Mouse (Mus musculus): Measurements from ENCODE around the gene Supt4a. TPM values are rescaled to one million over a fixed set of nuclear protein-coding genes. Genes with fewer than 3 reads are reported as not detected.

Gene Supt4a
- polyA plus RNA-seq, 1 experiment from 2014 or later, result 141 TPM

- Histone ChIP-seq H3K4me1 (peaks cover 14% of the 10 kb centered on the region; the same call in 1 of the 2 replicates), H3K9me3 (replicated peaks) (no peaks in the 10 kb centered on the region), H3K36me3 (no peaks in the 10 kb centered on the region), H3K4me3 (no peak overlapping the region), H3K27me3 (peaks cover 25% of the 10 kb centered on the region), H3K4me2 (replicated peaks) (no peak overlapping the region), H3K9ac (no peak overlapping the region), H3K27ac (no peak overlapping the region)
- ATAC-seq (ENCODE audit: low FRiP score), result no peak
- WGBS, result 83% methylated on average over 5 of the region's 5 CpGs
Observed at GRCm38 (mm10) chr11:87708979-87709378, 28.4 kb upstream of the Supt4a start.

GRCm38 (mm10) chr11:87709513-87710261 is 27.7 kb upstream of the Supt4a start:
- H3K27me3 ChIP-seq, result peaks cover 25% of the 10 kb centered on the region
- H3K9ac ChIP-seq, result peak overlapping the region; percentile 25; the same call in 1 of the 2 replicates
- no peaks in the 10 kb centered on the region for H3K9me3 ChIP-seq (replicated peaks)
- H3K4me3 ChIP-seq, result peak overlapping the region; percentile 8; the same call in 1 of the 2 replicates
- peaks cover 14% of the 10 kb centered on the region; the same call in 1 of the 2 replicates for H3K4me1 ChIP-seq
- H3K36me3 ChIP-seq, result no peaks in the 10 kb centered on the region
- 12% methylated on average over 21 of the region's 21 CpGs for WGBS
- ATAC-seq (ENCODE audit: low FRiP score), result no peak
- H3K27ac ChIP-seq, result no peak overlapping the region
- peak overlapping the region; percentile 41 for H3K4me2 ChIP-seq (replicated peaks)

- H3K27me3 ChIP-seq, result peaks cover 25% of the 10 kb centered on the region
- peaks cover 14% of the 10 kb centered on the region; the same call in 1 of the 2 replicates for H3K4me1 ChIP-seq
- H3K36me3 ChIP-seq, result no peaks in the 10 kb centered on the region
- WGBS, result 48% methylated on average over 7 of the region's 7 CpGs
- H3K9me3 ChIP-seq (replicated peaks), result no peaks in the 10 kb centered on the region
- H3K9ac ChIP-seq, result 0 out of 2 replicates have a peak overlapping the region, but pooled peaks have one; percentile 25
- no peak for ATAC-seq (ENCODE audit: low FRiP score)
- peak overlapping the region; percentile 41 for H3K4me2 ChIP-seq (replicated peaks)
- H3K27ac ChIP-seq, result no peak overlapping the region
- H3K4me3 ChIP-seq, result no peak overlapping the region
Observed at GRCm38 (mm10) chr11:87710262-87710615, 27.1 kb upstream of the Supt4a start.

- H3K9ac ChIP-seq, result no peak overlapping the region
- WGBS, result 88% methylated on average over 4 of the region's 4 CpGs
- no peak overlapping the region for H3K4me2 ChIP-seq (replicated peaks)
- no peak overlapping the region for H3K27ac ChIP-seq
- H3K4me1 ChIP-seq, result peaks cover 14% of the 10 kb centered on the region; the same call in 1 of the 2 replicates
- no peaks in the 10 kb centered on the region for H3K36me3 ChIP-seq
- no peaks in the 10 kb centered on the region for H3K9me3 ChIP-seq (replicated peaks)
- H3K4me3 ChIP-seq, result no peak overlapping the region
- ATAC-seq (ENCODE audit: low FRiP score), result no peak
- peaks cover 25% of the 10 kb centered on the region for H3K27me3 ChIP-seq
Observed at GRCm38 (mm10) chr11:87712188-87712587, 25.2 kb upstream of the Supt4a start.

DNA sequence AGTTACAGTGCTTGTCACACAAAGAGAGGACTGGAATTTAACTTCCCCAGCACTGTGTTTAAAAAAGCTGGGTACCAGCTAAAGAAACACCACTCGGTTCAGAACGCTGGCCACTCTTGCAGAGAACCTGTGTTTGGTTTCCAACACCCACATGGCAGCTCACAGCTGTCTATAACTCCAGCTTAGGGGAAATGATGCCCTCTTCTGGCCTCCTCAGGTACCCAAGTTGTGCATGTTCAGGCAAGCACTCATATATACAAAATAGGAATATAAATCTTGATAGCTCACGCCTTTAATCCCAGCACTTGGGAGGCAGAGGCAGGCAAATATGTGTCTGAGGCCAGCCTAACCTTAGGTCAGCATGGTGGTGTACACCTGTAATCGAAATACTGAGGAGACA is 21.4 kb upstream of the Supt4a start:
- WGBS, result 87% methylated on average over 4 of the region's 4 CpGs
- Histone ChIP-seq H3K9me3 (replicated peaks) (no peaks in the 10 kb centered on the region), H3K9ac (no peak overlapping the region), H3K4me2 (replicated peaks) (no peak overlapping the region), H3K4me1 (no peaks in the 10 kb centered on the region), H3K4me3 (no peak overlapping the region), H3K27me3 (peaks cover 4% of the 10 kb centered on the region; the same call in 1 of the 2 replicates), H3K27ac (no peak overlapping the region), H3K36me3 (no peaks in the 10 kb centered on the region)
- ATAC-seq (ENCODE audit: low FRiP score), result no peak

DNA sequence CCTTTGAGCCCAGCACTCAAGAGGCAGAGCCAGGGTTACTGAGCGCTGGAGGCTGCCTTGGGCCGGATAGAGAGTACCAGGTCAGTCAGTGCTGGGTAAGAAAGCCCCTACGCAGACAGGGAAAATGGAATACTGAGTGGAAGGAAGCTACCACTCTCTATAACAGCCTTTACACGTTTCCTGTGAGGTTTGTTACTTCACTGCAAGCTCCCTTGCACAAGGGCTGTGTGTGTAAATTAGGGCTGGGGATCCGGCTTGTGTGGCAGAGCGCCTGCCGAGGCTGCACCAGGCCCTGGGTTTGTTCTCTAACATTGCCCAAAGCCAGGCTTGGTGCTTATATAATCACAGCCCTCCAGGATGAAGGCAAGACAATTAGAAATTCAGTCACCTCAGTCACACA is 17.8 kb upstream of the Supt4a start:
- WGBS, result 69% methylated on average over 7 of the region's 7 CpGs
- H3K4me1 ChIP-seq, result no peaks in the 10 kb centered on the region
- H3K9ac ChIP-seq, result no peak overlapping the region
- ATAC-seq (ENCODE audit: low FRiP score), result no peak
- H3K27ac ChIP-seq, result no peak overlapping the region
- H3K9me3 ChIP-seq (replicated peaks), result no peaks in the 10 kb centered on the region
- no peak overlapping the region for H3K4me3 ChIP-seq
- H3K36me3 ChIP-seq, result no peaks in the 10 kb centered on the region
- H3K4me2 ChIP-seq (replicated peaks), result no peak overlapping the region
- no peaks in the 10 kb centered on the region for H3K27me3 ChIP-seq

GRCm38 (mm10) chr11:87720324-87720723 is 17.0 kb upstream of the Supt4a start:
- H3K4me3 ChIP-seq, result no peak overlapping the region
- 61% methylated on average over 9 of the region's 9 CpGs for WGBS
- no peak overlapping the region for H3K4me2 ChIP-seq (replicated peaks)
- no peaks in the 10 kb centered on the region for H3K27me3 ChIP-seq
- ATAC-seq (ENCODE audit: low FRiP score), result no peak
- no peak overlapping the region for H3K9ac ChIP-seq
- H3K27ac ChIP-seq, result no peak overlapping the region
- no peaks in the 10 kb centered on the region for H3K9me3 ChIP-seq (replicated peaks)
- no peaks in the 10 kb centered on the region for H3K36me3 ChIP-seq
- peaks cover 2% of the 10 kb centered on the region for H3K4me1 ChIP-seq

- Histone ChIP-seq H3K4me1 (peaks cover 7% of the 10 kb centered on the region), H3K9ac (no peak overlapping the region), H3K27ac (no peak overlapping the region), H3K4me2 (replicated peaks) (no peak overlapping the region), H3K36me3 (no peaks in the 10 kb centered on the region), H3K4me3 (no peak overlapping the region), H3K27me3 (no peaks in the 10 kb centered on the region), H3K9me3 (replicated peaks) (no peaks in the 10 kb centered on the region)
- WGBS, result 78% methylated on average over 9 of the region's 9 CpGs
- no peak for ATAC-seq (ENCODE audit: low FRiP score)
Observed at GRCm38 (mm10) chr11:87720839-87721238, 16.5 kb upstream of the Supt4a start.

DNA sequence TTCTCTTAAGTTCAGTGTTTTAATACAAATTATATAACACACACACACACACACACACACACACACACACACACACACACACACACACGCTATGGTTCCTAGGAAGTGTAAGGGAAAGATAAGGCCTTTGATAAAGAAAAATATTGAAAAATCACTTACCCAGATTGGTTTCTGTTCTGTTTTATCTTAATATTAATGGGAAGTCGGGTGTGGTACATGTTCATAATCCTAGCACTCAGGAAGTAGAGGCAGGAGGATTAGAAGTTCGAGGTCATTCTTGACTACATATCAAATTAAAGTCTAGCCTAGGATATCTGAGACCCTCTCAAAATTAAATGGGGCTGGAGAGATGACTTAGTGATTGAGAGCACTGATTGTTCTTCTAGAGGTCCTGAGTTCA is 15.2 kb upstream of the Supt4a start:
- WGBS, result 85% methylated on average over 3 of the region's 3 CpGs
- no peaks in the 10 kb centered on the region for H3K27me3 ChIP-seq
- no peak overlapping the region for H3K27ac ChIP-seq
- H3K4me2 ChIP-seq (replicated peaks), result no peak overlapping the region
- ATAC-seq (ENCODE audit: low FRiP score), result no peak
- H3K36me3 ChIP-seq, result no peaks in the 10 kb centered on the region
- H3K4me1 ChIP-seq, result peaks cover 18% of the 10 kb centered on the region
- H3K9ac ChIP-seq, result no peak overlapping the region
- no peaks in the 10 kb centered on the region for H3K9me3 ChIP-seq (replicated peaks)
- no peak overlapping the region for H3K4me3 ChIP-seq

GRCm38 (mm10) chr11:87722891-87723290 is 14.5 kb upstream of the Supt4a start:
- no peak overlapping the region for H3K4me2 ChIP-seq (replicated peaks)
- H3K27me3 ChIP-seq, result no peaks in the 10 kb centered on the region
- no peak for ATAC-seq (ENCODE audit: low FRiP score)
- WGBS, result 85% methylated on average over 4 of the region's 4 CpGs
- no peaks in the 10 kb centered on the region for H3K9me3 ChIP-seq (replicated peaks)
- no peaks in the 10 kb centered on the region for H3K36me3 ChIP-seq
- H3K4me1 ChIP-seq, result peaks cover 18% of the 10 kb centered on the region
- H3K9ac ChIP-seq, result no peak overlapping the region
- no peak overlapping the region for H3K4me3 ChIP-seq
- no peak overlapping the region for H3K27ac ChIP-seq

GRCm38 (mm10) chr11:87725515-87725914 is 11.8 kb upstream of the Supt4a start:
- no peaks in the 10 kb centered on the region for H3K9me3 ChIP-seq (replicated peaks)
- no peaks in the 10 kb centered on the region for H3K27me3 ChIP-seq
- no peak overlapping the region for H3K9ac ChIP-seq
- no peak overlapping the region for H3K4me3 ChIP-seq
- peak overlapping the region; percentile 18 for H3K27ac ChIP-seq
- no peak for ATAC-seq (ENCODE audit: low FRiP score)
- H3K4me2 ChIP-seq (replicated peaks), result 0 out of 2 replicates have a peak overlapping the region, but pooled peaks have one; percentile 5
- H3K36me3 ChIP-seq, result no peaks in the 10 kb centered on the region
- peaks cover 18% of the 10 kb centered on the region for H3K4me1 ChIP-seq

- peak overlapping the region; percentile 18 for H3K27ac ChIP-seq
- H3K4me3 ChIP-seq, result no peak overlapping the region
- ATAC-seq (ENCODE audit: low FRiP score), result no peak
- no peaks in the 10 kb centered on the region for H3K9me3 ChIP-seq (replicated peaks)
- 33% methylated on average over 6 of the region's 6 CpGs for WGBS
- no peaks in the 10 kb centered on the region; the same call in 1 of the 2 replicates for H3K27me3 ChIP-seq
- no peaks in the 10 kb centered on the region for H3K36me3 ChIP-seq
- 0 out of 2 replicates have a peak overlapping the region, but pooled peaks have one; percentile 28 for H3K9ac ChIP-seq
- 0 out of 2 replicates have a peak overlapping the region, but pooled peaks have one; percentile 5 for H3K4me2 ChIP-seq (replicated peaks)
- peaks cover 18% of the 10 kb centered on the region for H3K4me1 ChIP-seq
Observed at GRCm38 (mm10) chr11:87725964-87726562, 11.3 kb upstream of the Supt4a start.
